Mouse (Mus musculus): Measurements from ENCODE around the gene Clec10a. TPM values are rescaled to one million over a fixed set of nuclear protein-coding genes. Genes with fewer than 3 reads are reported as not detected.

The Clec10a gene
- polyA plus RNA-seq, 1 experiment from 2014 or later, result 1.3 TPM

- WGBS, result 81% methylated on average over 6 of the region's 6 CpGs
- Histone ChIP-seq H3K4me2 (no peak overlapping the region), H3K27me3 (peaks cover 58% of the 10 kb centered on the region), H3K27ac (no peak overlapping the region), H3K36me3 (peaks cover 1% of the 10 kb centered on the region), H3K9ac (no peak overlapping the region), H3K9me3 (no peaks in the 10 kb centered on the region), H3K4me1 (replicated peaks) (peaks cover 27% of the 10 kb centered on the region), H3K4me3 (no peak overlapping the region)
- ATAC-seq (ENCODE audit: low FRiP score), result no peak
Observed at GRCm38 (mm10) chr11:70211972-70212371, 56.0 kb downstream of the Clec10a start.

GRCm38 (mm10) chr11:70212423-70212822 is 56.4 kb downstream of the Clec10a start, which contains the start of gene Slc16a11:
Gene Slc16a11, plus strand, starts transcription at chr11:70212752.
- peak within 1 kb of the TSS; percentile 73 for H3K9ac ChIP-seq
- WGBS, result 64% methylated on average over 6 of the region's 6 CpGs
- peaks cover 62% of the 10 kb centered on the region for H3K27me3 ChIP-seq
- peaks cover 27% of the 10 kb centered on the region for H3K4me1 ChIP-seq (replicated peaks)
- peak within 1 kb of the TSS; percentile 39 for H3K4me3 ChIP-seq
- H3K27ac ChIP-seq, result no peak within 1 kb of the TSS
- peaks cover 6% of the 10 kb centered on the region for H3K36me3 ChIP-seq
- ATAC-seq (ENCODE audit: low FRiP score), result no peak
- no peaks in the 10 kb centered on the region for H3K9me3 ChIP-seq
- peak within 1 kb of the TSS; percentile 68 for H3K4me2 ChIP-seq

- peaks cover 27% of the 10 kb centered on the region for H3K4me1 ChIP-seq (replicated peaks)
- no peak overlapping the region for H3K27ac ChIP-seq
- H3K9me3 ChIP-seq, result no peaks in the 10 kb centered on the region
- no peak overlapping the region for H3K4me2 ChIP-seq
- peaks cover 10% of the 10 kb centered on the region for H3K36me3 ChIP-seq
- ATAC-seq (ENCODE audit: low FRiP score), result no peak
- H3K9ac ChIP-seq, result no peak overlapping the region
- WGBS, result 11% methylated on average over 9 of the region's 9 CpGs
- H3K27me3 ChIP-seq, result peaks cover 64% of the 10 kb centered on the region
- no peak overlapping the region for H3K4me3 ChIP-seq
Observed at GRCm38 (mm10) chr11:70212896-70213295, 56.9 kb downstream of the Clec10a start.

GRCm38 (mm10) chr11:70213736-70214135 is 57.7 kb downstream of the Clec10a start:
- Histone ChIP-seq H3K4me1 (replicated peaks) (peaks cover 34% of the 10 kb centered on the region), H3K27ac (no peak overlapping the region), H3K9ac (peak overlapping the region; percentile 73), H3K27me3 (peaks cover 64% of the 10 kb centered on the region), H3K4me3 (peak overlapping the region; percentile 39), H3K36me3 (peaks cover 10% of the 10 kb centered on the region), H3K4me2 (peak overlapping the region; percentile 68), H3K9me3 (no peaks in the 10 kb centered on the region)
- ATAC-seq (ENCODE audit: low FRiP score), result no peak
- 6% methylated on average over 26 of the region's 26 CpGs for WGBS

- no peaks in the 10 kb centered on the region for H3K9me3 ChIP-seq
- H3K27ac ChIP-seq, result no peak overlapping the region
- peaks cover 40% of the 10 kb centered on the region for H3K4me1 ChIP-seq (replicated peaks)
- H3K36me3 ChIP-seq, result peaks cover 10% of the 10 kb centered on the region
- peak overlapping the region; percentile 73 for H3K9ac ChIP-seq
- H3K4me3 ChIP-seq, result peak overlapping the region; percentile 39
- under 1% methylated on average over 46 of the region's 46 CpGs for WGBS
- H3K4me2 ChIP-seq, result peak overlapping the region; percentile 68
- 0 out of 2 replicates have a peak, but pooled peaks have one; percentile 37 for ATAC-seq (ENCODE audit: low FRiP score)
- peaks cover 64% of the 10 kb centered on the region for H3K27me3 ChIP-seq
Observed at GRCm38 (mm10) chr11:70214191-70214855, 58.3 kb downstream of the Clec10a start.

GRCm38 (mm10) chr11:70214856-70215209 is 58.8 kb downstream of the Clec10a start:
- Histone ChIP-seq H3K27me3 (peaks cover 64% of the 10 kb centered on the region), H3K36me3 (peaks cover 10% of the 10 kb centered on the region), H3K9me3 (no peaks in the 10 kb centered on the region), H3K27ac (no peak overlapping the region), H3K4me1 (replicated peaks) (peaks cover 45% of the 10 kb centered on the region), H3K9ac (no peak overlapping the region; the same call in 1 of the 2 replicates), H3K4me3 (peak overlapping the region; percentile 39), H3K4me2 (peak overlapping the region; percentile 68)
- ATAC-seq (ENCODE audit: low FRiP score), result 0 out of 2 replicates have a peak, but pooled peaks have one; percentile 32
- 3% methylated on average over 18 of the region's 18 CpGs for WGBS

- H3K4me2 ChIP-seq, result peak overlapping the region; percentile 68; the same call in 1 of the 2 replicates
- no peak for ATAC-seq (ENCODE audit: low FRiP score)
Observed at GRCm38 (mm10) chr11:70215301-70215700, 59.3 kb downstream of the Clec10a start.

GRCm38 (mm10) chr11:70216103-70216502 is 60.1 kb downstream of the Clec10a start:
- no peak for ATAC-seq (ENCODE audit: low FRiP score)

More at GRCm38 (mm10) chr11:70215301-70215700, 59.3 kb downstream of the Clec10a start:
- Histone ChIP-seq H3K27ac (no peak overlapping the region), H3K36me3 (peaks cover 10% of the 10 kb centered on the region), H3K27me3 (peaks cover 64% of the 10 kb centered on the region), H3K4me3 (peak overlapping the region; percentile 7), H3K4me1 (replicated peaks) (peaks cover 50% of the 10 kb centered on the region), H3K9me3 (no peaks in the 10 kb centered on the region), H3K9ac (0 out of 2 replicates have a peak overlapping the region, but pooled peaks have one; percentile 6)
- WGBS, result 10% methylated on average over 22 of the region's 22 CpGs

GRCm38 (mm10) chr11:70218039-70218438 is 62.0 kb downstream of the Clec10a start:
- Histone ChIP-seq H3K36me3 (peaks cover 10% of the 10 kb centered on the region), H3K9ac (0 out of 2 replicates have a peak overlapping the region, but pooled peaks have one; percentile 89), H3K4me3 (no peak overlapping the region), H3K27ac (no peak overlapping the region), H3K9me3 (no peaks in the 10 kb centered on the region), H3K4me1 (replicated peaks) (peaks cover 59% of the 10 kb centered on the region), H3K27me3 (peaks cover 45% of the 10 kb centered on the region), H3K4me2 (no peak overlapping the region)
- no peak for ATAC-seq (ENCODE audit: low FRiP score)
- WGBS, result 93% methylated on average over 4 of the region's 4 CpGs

More at GRCm38 (mm10) chr11:70216103-70216502, 60.1 kb downstream of the Clec10a start:
- H3K36me3 ChIP-seq, result peaks cover 10% of the 10 kb centered on the region
- H3K4me3 ChIP-seq, result no peak overlapping the region
- H3K4me1 ChIP-seq (replicated peaks), result peaks cover 51% of the 10 kb centered on the region
- 50% methylated on average over 3 of the region's 3 CpGs for WGBS
- no peaks in the 10 kb centered on the region for H3K9me3 ChIP-seq
- no peak overlapping the region for H3K27ac ChIP-seq
- H3K9ac ChIP-seq, result no peak overlapping the region
- H3K27me3 ChIP-seq, result peaks cover 60% of the 10 kb centered on the region
- no peak overlapping the region for H3K4me2 ChIP-seq

GRCm38 (mm10) chr11:70218741-70219470 is 62.9 kb downstream of the Clec10a start:
- no peak for ATAC-seq (ENCODE audit: low FRiP score)
- H3K9me3 ChIP-seq, result no peaks in the 10 kb centered on the region
- H3K36me3 ChIP-seq, result peaks cover 10% of the 10 kb centered on the region
- 89% methylated on average over 15 of the region's 15 CpGs for WGBS
- H3K4me1 ChIP-seq (replicated peaks), result peaks cover 54% of the 10 kb centered on the region
- H3K9ac ChIP-seq, result peak overlapping the region; percentile 89; the same call in 1 of the 2 replicates
- no peak overlapping the region for H3K27ac ChIP-seq
- peak overlapping the region; percentile 64 for H3K4me3 ChIP-seq
- peaks cover 43% of the 10 kb centered on the region for H3K27me3 ChIP-seq
- peak overlapping the region; percentile 92 for H3K4me2 ChIP-seq

GRCm38 (mm10) chr11:70219873-70220272 is 63.9 kb downstream of the Clec10a start:
- Histone ChIP-seq H3K36me3 (peaks cover 10% of the 10 kb centered on the region), H3K4me3 (peak overlapping the region; percentile 64)

GRCm38 (mm10) chr11:70220323-70220722 is 64.3 kb downstream of the Clec10a start:
- Histone ChIP-seq H3K27me3 (peaks cover 42% of the 10 kb centered on the region), H3K4me2 (peak overlapping the region; percentile 92), H3K27ac (peak overlapping the region; percentile 95), H3K4me1 (replicated peaks) (peaks cover 39% of the 10 kb centered on the region), H3K9ac (peak overlapping the region; percentile 89), H3K4me3 (peak overlapping the region; percentile 64), H3K36me3 (peaks cover 10% of the 10 kb centered on the region), H3K9me3 (no peaks in the 10 kb centered on the region)
- no peak for ATAC-seq (ENCODE audit: low FRiP score)
- WGBS, result under 1% methylated on average over 24 of the region's 24 CpGs

More at GRCm38 (mm10) chr11:70219873-70220272, 63.9 kb downstream of the Clec10a start:
- Histone ChIP-seq H3K4me2 (peak overlapping the region; percentile 92), H3K4me1 (replicated peaks) (peaks cover 44% of the 10 kb centered on the region), H3K27ac (peak overlapping the region; percentile 95), H3K9me3 (no peaks in the 10 kb centered on the region), H3K27me3 (peaks cover 42% of the 10 kb centered on the region), H3K9ac (peak overlapping the region; percentile 89)
- WGBS, result 58% methylated on average over 7 of the region's 7 CpGs
- ATAC-seq (ENCODE audit: low FRiP score), result no peak

Measured in hindbrain, embryonic 13.5 days (tissue).